Mouse (Mus musculus) T-helper 2 cell (primary cell): ENCODE results near the gene Mpeg1.

Experiments
- in situ Hi-C: fragments of 300-600 bp; cut with MboI, MseI; formaldehyde crosslinking; loops from one replicate; pipeline ENCODE4 v1.15.1; 2025; ENCODE audit warnings: high pct_unique_total_duplicates

Mpeg1 gene

GRCm38 (mm10) chr19:12460282-12461249 is at the start of gene Mpeg1:
TSS of gene Mpeg1 (plus strand) at chr19:12460779.
- in situ Hi-C loops = no loop called here

GRCm38 (mm10) chr19:12413737-12414136 is 46.8 kb upstream of the Mpeg1 start:
- in situ Hi-C loops = no loop called here

- in situ Hi-C loops = no loop called here
Measured at GRCm38 (mm10) chr19:12417361-12417760, 43.2 kb upstream of the Mpeg1 start, which contains the start of gene Olfr1441. TSS of gene Olfr1441 (plus strand) at chr19:12417433.

GRCm38 (mm10) chr19:12418312-12418711 is 42.3 kb upstream of the Mpeg1 start:
- in situ Hi-C loops = no loop called here

- in situ Hi-C loops = loop anchor here (5.0 kb wide), 1 partner anchor 288 kb away; no protein-coding TSS in a partner anchor
Measured at GRCm38 (mm10) chr19:12420555-12420954, 40.0 kb upstream of the Mpeg1 start.

- in situ Hi-C loops = loop anchor here (5.0 kb wide), 1 partner anchor 289 kb away; no protein-coding TSS in a partner anchor
Measured at GRCm38 (mm10) chr19:12421680-12422079, 38.9 kb upstream of the Mpeg1 start.

- in situ Hi-C loops = no loop called here
Measured at GRCm38 (mm10) chr19:12427101-12427500, 33.5 kb upstream of the Mpeg1 start.

- in situ Hi-C loops = no loop called here
Measured at GRCm38 (mm10) chr19:12427605-12428004, 33.0 kb upstream of the Mpeg1 start, which contains the start of gene Pfpl. TSS of gene Pfpl (plus strand) at chr19:12427905.

GRCm38 (mm10) chr19:12433033-12433432 is 27.5 kb upstream of the Mpeg1 start:
- in situ Hi-C loops = no loop called here

- in situ Hi-C loops = no loop called here
Measured at GRCm38 (mm10) chr19:12435011-12435416, 25.6 kb upstream of the Mpeg1 start.

- in situ Hi-C loops = no loop called here
Measured at GRCm38 (mm10) chr19:12435750-12436524, 24.6 kb upstream of the Mpeg1 start.

GRCm38 (mm10) chr19:12439581-12439980 is 21.0 kb upstream of the Mpeg1 start:
- in situ Hi-C loops = no loop called here

GRCm38 (mm10) chr19:12440103-12440725 is 20.4 kb upstream of the Mpeg1 start:
- in situ Hi-C loops = no loop called here

- in situ Hi-C loops = no loop called here
Measured at GRCm38 (mm10) chr19:12442560-12442959, 18.0 kb upstream of the Mpeg1 start.

GRCm38 (mm10) chr19:12445014-12445413 is 15.6 kb upstream of the Mpeg1 start:
- in situ Hi-C loops = no loop called here

GRCm38 (mm10) chr19:12457401-12458066 is 3.0 kb upstream of the Mpeg1 start:
- in situ Hi-C loops = no loop called here

- in situ Hi-C loops = no loop called here
Measured at GRCm38 (mm10) chr19:12459516-12459915, 1.1 kb upstream of the Mpeg1 start.

- in situ Hi-C loops = no loop called here
Measured at GRCm38 (mm10) chr19:12462851-12463721, 2.5 kb downstream of the Mpeg1 start.

GRCm38 (mm10) chr19:12463722-12464035 is 3.1 kb downstream of the Mpeg1 start:
- in situ Hi-C loops = no loop called here

GRCm38 (mm10) chr19:12464127-12464526 is 3.5 kb downstream of the Mpeg1 start:
- in situ Hi-C loops = no loop called here
